Mouse (Mus musculus) embryonic fibroblast, embryonic 13.5 days (primary cell): ENCODE data around the gene Bmi1.

Experiments
- CTCF ChIP-seq: IDR thresholded peaks from 2 replicates; pipeline ENCODE4 v1.5.1; 2011; ENCODE audit warnings: mild to moderate bottlenecking, control low read depth, low read length, moderate library complexity, borderline replicate concordance; ENCODE audit not compliant: insufficient read depth
- POLR2A ChIP-seq: IDR thresholded peaks from 2 replicates; pipeline ENCODE4 v1.6.1; 2011; ENCODE audit warnings: low read depth, mild to moderate bottlenecking, control low read depth, low read length, moderate library complexity

- TF ChIP-seq CTCF: no peak
- TF ChIP-seq POLR2A: no peak
These were observed 13.4 kb downstream of the Bmi1 start for GRCm38 (mm10) chr2:18690055-18690691.
